Mouse (Mus musculus): ENCODE measurements around the gene Emid1. TPM values are rescaled to one million over a fixed set of nuclear protein-coding genes. Genes with fewer than 3 reads are reported as not detected.
"Not testable (repeated sequence)": the region's sequence is repeated elsewhere in the genome, so short reads cannot be mapped to it uniquely, and the experiment has no call there.

Emid1 gene
- polyA plus RNA-seq, 1 experiment from 2014 or later = 51.0 TPM

GRCm38 (mm10) chr11:5109441-5109840 lies 42.6 kb downstream of the Emid1 start:
- no peak for DNase-seq (ENCODE audit: low spot score)

DNA sequence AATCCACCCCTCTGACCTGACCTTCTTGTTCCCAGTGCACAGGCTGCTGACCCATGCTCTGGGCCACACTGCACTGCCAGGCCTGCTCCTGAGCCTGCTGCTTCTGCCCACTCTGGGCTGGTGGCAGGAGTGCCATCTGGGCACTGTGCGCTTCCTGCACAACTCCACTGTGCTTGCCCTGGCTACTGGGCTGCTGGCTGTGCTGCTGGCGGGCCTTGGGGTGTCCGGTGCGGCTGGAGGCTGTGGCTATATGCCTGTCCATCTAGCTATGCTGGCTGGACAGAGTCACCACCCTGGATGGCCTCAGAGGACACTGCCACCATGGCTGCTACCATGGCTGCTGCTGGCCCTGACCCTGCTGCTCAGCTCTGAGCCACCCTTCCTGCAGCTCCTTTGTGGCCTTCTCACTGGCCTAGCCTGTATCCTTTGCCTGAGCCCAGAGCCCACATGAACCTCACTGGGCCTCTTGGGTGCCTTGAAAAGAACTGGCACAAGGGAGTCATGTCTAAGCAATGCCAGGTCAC lies 48.0 kb downstream of the Emid1 start:
- DNase-seq (ENCODE audit: low spot score) = no peak

GRCm38 (mm10) chr11:5102384-5102783 lies 49.7 kb downstream of the Emid1 start:
- no peak for DNase-seq (ENCODE audit: low spot score)

DNA sequence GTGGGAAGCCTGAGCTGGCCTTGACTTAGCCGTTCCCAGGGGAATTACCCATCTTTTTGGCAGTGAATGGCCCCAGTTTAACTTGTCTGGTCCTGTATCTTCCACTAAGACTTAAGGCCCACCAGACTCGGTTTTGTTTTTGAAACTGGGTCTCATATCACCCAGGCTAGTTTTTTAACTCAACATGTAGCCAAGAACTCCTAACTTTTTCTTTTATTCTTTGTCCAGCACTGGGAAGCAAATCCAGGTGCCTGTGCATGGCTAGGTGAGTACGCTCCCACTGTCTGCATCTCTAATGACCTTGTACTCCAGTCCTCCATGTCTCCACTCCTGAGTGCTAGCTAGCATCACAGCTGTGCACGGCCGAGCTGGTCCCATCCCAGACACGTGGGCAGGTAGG lies 50.4 kb downstream of the Emid1 start:
- no peak for DNase-seq (ENCODE audit: low spot score)

- no peak for DNase-seq (ENCODE audit: low spot score)
These were observed 51.3 kb downstream of the Emid1 start for GRCm38 (mm10) chr11:5100801-5101200.

DNA sequence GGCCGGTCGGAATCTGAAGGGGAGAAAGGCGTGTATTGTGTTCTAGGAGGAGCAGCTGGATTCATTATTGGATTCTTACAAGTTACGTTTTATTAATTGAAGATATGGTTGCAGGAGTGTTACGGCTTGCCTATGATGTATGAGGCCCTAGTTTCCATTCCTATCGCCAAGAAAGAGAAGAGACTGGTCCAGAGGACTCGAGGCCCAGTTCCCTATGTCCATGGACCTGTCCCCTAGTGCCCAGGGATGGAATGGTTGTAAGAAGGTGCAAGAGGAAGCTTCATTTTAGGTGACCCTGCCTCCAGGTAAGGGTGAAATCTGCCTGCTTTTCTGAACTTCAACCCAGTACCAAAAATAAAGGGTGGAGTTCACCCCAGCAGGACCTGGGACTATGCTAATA lies 51.8 kb downstream of the Emid1 start:
- no peak for DNase-seq (ENCODE audit: low spot score)

- peak; percentile 73 for DNase-seq (ENCODE audit: low spot score)
These were observed 52.4 kb downstream of the Emid1 start for GRCm38 (mm10) chr11:5099576-5100183.

DNA sequence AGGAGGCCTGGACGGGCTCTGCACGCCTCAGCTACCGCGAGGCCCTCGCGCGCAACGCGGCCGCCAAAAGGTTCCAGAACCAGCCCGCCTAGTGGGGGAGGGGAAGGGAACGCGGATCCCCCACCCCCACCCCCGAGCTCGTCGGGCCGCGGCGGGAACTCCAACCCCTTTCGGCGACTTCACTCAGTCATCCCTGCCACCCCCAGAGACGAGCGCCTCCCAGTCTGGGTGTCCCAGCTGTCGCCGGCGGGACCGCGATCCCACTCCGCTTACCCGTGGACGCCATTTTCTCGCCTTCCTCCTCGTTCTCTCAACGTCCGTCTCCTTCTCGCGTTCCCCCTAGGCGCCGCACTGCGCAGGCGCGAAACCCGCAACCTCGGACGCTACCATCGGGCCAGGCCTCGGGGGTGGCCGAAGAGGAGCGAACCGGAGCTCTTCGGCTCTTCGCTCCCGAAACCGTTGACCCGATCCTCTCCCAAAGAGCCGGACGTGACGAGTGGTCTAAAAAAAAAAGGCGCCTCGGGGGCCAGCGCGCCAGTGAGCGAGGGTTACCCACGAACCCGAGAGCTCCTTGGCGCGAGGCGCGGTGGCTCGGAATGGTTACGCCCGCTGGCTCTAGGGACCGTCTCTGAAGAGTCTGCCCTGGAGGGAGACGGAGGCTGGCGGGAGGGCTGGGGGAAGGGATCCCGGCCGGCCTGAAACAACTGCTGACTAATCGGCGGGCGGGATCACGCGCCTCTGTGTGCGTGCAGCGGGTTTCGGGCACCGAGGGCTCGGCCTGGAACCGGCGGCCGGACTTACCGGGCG lies 53.1 kb downstream of the Emid1 start, which contains the start of the genes Rhbdd3 and Ewsr1:
Gene Rhbdd3 (plus strand): TSS at position 191 of the 807 bp plus-strand sequence.
Gene Ewsr1 (minus strand): TSS at position 531 of the 807 bp plus-strand sequence.
- peak; percentile 97 for DNase-seq (ENCODE audit: low spot score)

DNA sequence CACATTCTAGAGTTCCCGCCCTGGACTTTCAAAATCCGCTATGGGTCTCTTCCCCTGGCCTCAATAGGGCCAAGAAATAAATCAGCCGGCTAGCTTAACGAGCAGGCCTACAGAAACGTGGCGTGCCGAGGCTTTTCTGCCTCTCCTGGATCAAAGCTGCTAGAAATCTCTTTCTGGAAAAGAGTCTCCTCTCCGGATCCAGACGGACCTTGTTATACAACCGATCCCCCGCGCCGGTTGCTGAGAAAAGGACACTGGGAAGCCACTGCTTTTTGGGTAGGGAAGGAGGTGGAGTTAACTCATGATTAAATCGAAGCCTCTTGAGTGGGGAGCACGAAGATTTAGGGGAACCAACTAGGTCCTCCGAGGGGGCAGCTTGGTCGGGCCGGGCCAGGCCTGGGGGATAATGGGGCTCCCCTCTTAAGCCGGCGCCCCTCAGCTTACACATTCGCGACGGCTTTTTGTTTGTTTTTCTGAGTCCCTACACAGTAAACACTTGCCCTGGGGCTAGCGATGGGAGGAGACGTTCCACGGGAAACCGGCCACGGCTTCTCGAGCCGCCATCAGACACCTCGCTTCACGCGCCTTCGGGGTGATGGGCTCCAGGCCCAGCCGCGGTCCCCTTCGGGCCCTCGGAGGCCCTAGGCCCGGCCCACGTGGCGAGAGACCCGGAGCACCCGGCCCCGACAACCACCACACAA lies 53.9 kb downstream of the Emid1 start:
- peak; percentile 12 for DNase-seq (ENCODE audit: low spot score)

DNA sequence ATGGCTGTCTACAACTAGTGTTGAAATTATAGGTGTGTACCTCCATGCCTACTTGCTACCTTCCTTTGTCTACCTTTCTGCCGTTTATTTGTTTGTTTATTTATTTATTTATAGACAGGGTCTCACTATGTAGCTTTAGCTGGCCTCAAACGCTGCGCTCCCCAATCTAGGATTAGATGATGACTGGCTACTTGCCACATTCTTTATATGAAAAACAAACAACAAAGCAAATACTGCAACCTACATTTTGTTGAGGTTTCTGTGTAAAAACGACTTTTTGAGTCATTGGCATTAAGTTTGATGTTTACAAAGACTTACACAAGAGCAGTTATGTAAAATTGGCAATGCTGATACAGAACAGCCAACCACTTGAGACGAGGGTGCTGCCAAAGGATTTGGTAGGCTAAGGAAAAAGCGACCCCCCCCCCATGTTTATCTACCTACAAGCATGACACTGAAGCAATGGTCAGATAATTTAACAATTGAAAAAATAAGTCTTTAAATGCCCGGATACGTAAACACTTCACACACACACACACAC lies 55.5 kb downstream of the Emid1 start:
- DNase-seq (ENCODE audit: low spot score) = no peak

DNA sequence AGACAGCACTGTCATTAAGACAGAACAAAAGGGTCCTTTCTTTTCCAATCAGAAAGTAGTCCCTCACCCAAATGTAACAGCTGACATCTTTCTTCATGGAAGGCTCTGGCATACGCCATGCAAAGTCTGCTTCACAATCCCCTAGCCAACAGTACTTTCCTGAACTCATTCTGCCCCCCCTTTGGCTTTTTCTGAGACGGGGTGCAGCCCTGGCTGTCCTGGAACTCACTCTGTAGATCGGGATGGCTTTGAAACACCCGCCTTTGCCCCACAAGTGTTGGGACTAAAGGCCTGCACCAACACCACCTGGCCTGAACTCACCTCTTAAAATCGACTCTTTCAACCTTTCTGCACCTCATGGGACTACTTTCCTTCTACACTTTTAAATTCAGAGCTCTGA lies 56.2 kb downstream of the Emid1 start:
- no peak for DNase-seq (ENCODE audit: low spot score)

DNA sequence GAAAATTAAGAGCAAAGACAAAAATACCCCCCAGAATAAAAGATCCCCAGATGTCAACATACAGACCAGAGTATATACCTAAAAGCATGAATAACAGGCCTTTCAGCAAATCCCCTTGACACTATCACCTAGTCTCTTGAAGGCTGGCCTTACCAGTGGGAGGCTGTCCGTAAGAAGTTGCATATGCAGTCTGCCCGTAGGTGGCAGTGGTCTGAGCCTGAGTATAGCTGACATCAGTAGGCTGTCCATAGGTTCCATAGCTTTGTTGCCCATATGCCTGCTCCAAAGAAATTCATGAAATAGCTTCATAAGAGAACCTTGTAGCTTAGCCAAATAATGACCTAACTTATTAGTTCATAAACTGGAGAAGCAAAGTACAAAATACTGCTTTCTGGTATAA lies 60.4 kb downstream of the Emid1 start:
- no peak for DNase-seq (ENCODE audit: low spot score)

GRCm38 (mm10) chr11:5089147-5089546 lies 62.9 kb downstream of the Emid1 start:
- no peak for DNase-seq (ENCODE audit: low spot score)

DNA sequence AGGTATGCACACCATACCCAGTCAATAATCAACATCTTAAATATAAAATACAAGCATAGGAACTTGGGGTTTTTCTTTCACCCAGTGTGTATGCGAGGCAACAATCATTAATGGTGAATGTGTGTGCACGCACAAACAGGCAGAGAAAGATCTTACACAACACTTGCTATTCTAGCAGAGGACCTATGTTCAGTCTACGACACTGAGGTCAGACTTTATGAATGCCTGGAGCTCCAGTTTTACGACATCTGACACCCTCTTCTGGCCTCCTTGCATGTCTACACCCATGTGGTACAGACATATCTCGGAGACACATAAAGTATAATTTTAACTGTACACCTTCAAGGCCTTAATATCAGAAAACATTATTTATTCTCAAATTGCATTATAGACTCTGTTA lies 75.2 kb downstream of the Emid1 start:
- DNase-seq (ENCODE audit: low spot score) = not testable (repeated sequence)

DNA sequence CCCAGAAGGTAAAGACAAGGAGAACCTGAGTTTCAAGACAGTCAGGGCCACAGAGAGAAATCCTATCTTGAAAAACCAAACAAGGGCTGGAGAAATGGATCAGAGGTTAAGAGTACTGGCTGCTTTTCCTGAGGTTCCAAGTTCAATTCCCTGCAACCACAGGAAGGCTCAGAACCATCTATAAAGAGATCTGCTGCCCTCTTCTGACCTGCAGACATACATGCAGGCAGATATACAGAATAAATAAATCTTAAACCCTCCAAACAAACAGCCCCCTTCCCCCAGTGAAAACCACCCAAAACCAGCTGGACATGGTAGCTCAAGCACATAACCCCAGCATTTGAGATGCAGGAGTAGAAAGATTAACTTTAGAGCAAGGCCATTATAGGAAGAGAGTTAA lies 76.3 kb downstream of the Emid1 start:
- DNase-seq (ENCODE audit: low spot score) = no peak

- DNase-seq (ENCODE audit: low spot score) = peak; percentile 53
These were observed 77.2 kb downstream of the Emid1 start for GRCm38 (mm10) chr11:5074882-5075281.

GRCm38 (mm10) chr11:5068126-5068971 lies 83.7 kb downstream of the Emid1 start:
- DNase-seq (ENCODE audit: low spot score) = no peak

GRCm38 (mm10) chr11:5067063-5067462 lies 85.0 kb downstream of the Emid1 start:
- no peak for DNase-seq (ENCODE audit: low spot score)

DNA sequence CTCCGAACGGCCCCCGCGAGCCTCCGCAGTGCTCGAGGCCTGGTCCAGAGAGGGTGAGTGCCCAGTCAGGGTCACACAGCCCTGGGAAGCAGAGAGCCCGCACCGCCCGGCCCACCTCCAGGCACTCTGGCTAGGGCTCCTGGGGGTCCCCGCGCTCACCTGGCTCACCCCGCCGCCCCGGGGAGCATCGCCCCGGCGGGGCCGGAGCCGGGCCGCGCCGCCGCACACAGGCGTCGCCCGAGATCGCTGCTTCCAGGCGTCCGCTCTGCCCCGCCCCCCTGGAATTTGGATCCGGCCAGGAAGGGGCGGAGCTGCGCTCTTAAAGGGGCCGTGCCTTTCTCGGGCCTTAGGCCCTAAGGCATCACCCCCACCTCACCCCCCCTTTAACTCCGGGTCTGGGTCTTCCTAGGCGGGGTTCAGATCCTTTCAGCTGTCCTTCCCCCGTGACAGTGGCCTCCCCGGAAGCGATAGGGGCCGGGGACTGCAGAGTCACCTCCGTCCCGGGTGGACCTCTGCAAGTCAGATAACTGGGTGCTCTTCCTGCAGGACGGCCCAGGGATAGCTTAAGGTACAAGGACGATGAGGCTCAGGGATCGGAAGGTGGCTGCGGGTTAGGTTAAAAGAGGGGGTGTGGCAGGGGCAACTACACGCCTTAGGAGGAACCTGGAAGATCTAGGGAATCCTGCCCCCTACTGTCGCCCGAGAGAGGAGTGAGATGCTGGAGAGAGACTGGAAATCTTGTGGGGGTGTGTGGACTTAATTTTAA lies 86.8 kb downstream of the Emid1 start, which contains the start of gene Gas2l1:
Gene Gas2l1 (minus strand): TSS at position 272 of the 766 bp plus-strand sequence.
- peak; percentile 50 for DNase-seq (ENCODE audit: low spot score)

Measured in thymus, postnatal 0 days (tissue).